Mouse (Mus musculus) embryonic facial prominence, embryonic 12.5 days (tissue): Measurements from ENCODE around the gene Gm20855. TPM values are rescaled to one million over a fixed set of nuclear protein-coding genes. Genes with fewer than 3 reads are reported as not detected.
"Not testable (repeated sequence)": the region's sequence is repeated elsewhere in the genome, so short reads cannot be mapped to it uniquely, and the experiment has no call there.

ENCODE experiments used
- ATAC-seq: fragments of 200-750 bp; cut with Nextera tagmentation; 2 replicates; pipeline ENCODE4 v1.8.0; 2017; ENCODE audit not compliant: insufficient number of reproducible peaks, insufficient read depth, low FRiP score, low TSS enrichment
- H3K27ac ChIP-seq: fragments of 300-500 bp; sonication (generic); 2 replicates; pipeline ENCODE4 v1.5.1; 2016; ENCODE audit warnings: mild to moderate bottlenecking
- H3K27me3 ChIP-seq: fragments of 300-500 bp; sonication (generic); 2 replicates; pipeline ENCODE4 v1.6.1; 2016; ENCODE audit warnings: mild to moderate bottlenecking, moderate library complexity
- H3K36me3 ChIP-seq: fragments of 300-500 bp; sonication (generic); 2 replicates; pipeline ENCODE4 v1.6.1; 2016; ENCODE audit warnings: mild to moderate bottlenecking
- H3K4me1 ChIP-seq: fragments of 300-500 bp; sonication (generic); 2 replicates; pipeline ENCODE4 v1.6.1; 2016
- H3K4me2 ChIP-seq: fragments of 300-500 bp; sonication (generic); replicated peaks from 2 replicates; pipeline ENCODE4 v1.6.1; 2016; ENCODE audit warnings: mild to moderate bottlenecking, moderate library complexity
- H3K4me3 ChIP-seq: fragments of 300-500 bp; sonication (generic); 2 replicates; pipeline ENCODE4 v1.5.1; 2016; ENCODE audit warnings: mild to moderate bottlenecking
- H3K9ac ChIP-seq: fragments of 300-500 bp; sonication (generic); 2 replicates; pipeline ENCODE4 v1.6.1; 2016; ENCODE audit warnings: mild to moderate bottlenecking, moderate library complexity
- H3K9me3 ChIP-seq: fragments of 300-500 bp; sonication (generic); 2 replicates; pipeline ENCODE4 v1.6.1; 2016; ENCODE audit warnings: mild to moderate bottlenecking, moderate library complexity
- WGBS: fragments of 180-500 bp; shearing (Covaris S2); methylation state at CpG from one replicate; pipeline ENCODE4 v1.1.7; 2016; 5-methylcytosine and 5-hydroxymethylcytosine counted together
- polyA plus RNA-seq: library from polyadenylated mRNA; unstranded; fragments of >200 nt; fragmentation: Nextera tagmentation; extraction: Ambion mirVana; gene quantifications from 2 replicates; pipeline ENCODE4 v1.2.1, GENCODE M21; 2016

The Gm20855 gene
- polyA plus RNA-seq: not detected in 2 replicates

DNA sequence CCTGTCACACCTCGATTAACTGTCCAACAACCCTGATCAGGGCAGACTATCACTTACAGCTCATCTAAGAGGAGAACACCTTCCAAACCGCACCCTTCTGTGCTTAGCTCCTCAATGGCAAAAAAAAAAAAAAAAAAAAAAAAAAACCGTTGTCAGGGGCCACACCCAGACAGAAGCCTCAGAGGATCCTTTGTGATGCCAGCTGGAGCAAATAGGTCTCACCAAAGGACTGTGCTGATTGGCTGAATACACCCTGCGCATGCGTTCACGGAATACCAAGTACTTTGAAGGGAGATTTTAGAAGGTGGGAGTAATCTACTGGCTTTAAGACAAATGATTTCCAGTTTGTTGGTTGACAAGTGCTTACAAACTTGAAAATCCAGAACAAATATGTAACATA is at the start of gene Gm20855:
Gm20855 (minus strand) TSS at position 101 of the 400 bp plus-strand sequence.
- H3K27ac ChIP-seq, H3K9me3 ChIP-seq, H3K36me3 ChIP-seq, ATAC-seq, H3K4me3 ChIP-seq, H3K4me2 ChIP-seq, H3K9ac ChIP-seq, H3K27me3 ChIP-seq, H3K4me1 ChIP-seq: not testable (repeated sequence)
- WGBS: no CpG with 5 or more reads among the region's 6 CpGs
